Mouse (Mus musculus) forebrain, embryonic 15.5 days (tissue): ENCODE measurements around the gene Cd52. TPM values are rescaled to one million over a fixed set of nuclear protein-coding genes. Genes with fewer than 3 reads are reported as not detected.
A peak's percentile ranks its signal among the peaks of the same experiment; 100 is the strongest.

Source experiments
- ATAC-seq: fragments of 200-750 bp; cut with Nextera tagmentation; replicated peaks from 2 replicates; pipeline ENCODE4 v1.8.0; 2017; ENCODE audit warnings: mild to moderate bottlenecking, moderate TSS enrichment, moderate library complexity
- H3K27ac ChIP-seq: fragments of 300-500 bp; sonication (generic); replicated peaks from 2 replicates; pipeline ENCODE4 v1.5.1; 2015; ENCODE audit warnings: mild to moderate bottlenecking, inconsistent platforms
- H3K27me3 ChIP-seq: fragments of 300-500 bp; sonication (generic); 2 replicates; pipeline ENCODE4 v1.6.1; 2015; ENCODE audit warnings: inconsistent platforms
- H3K36me3 ChIP-seq: fragments of 300-500 bp; sonication (generic); 2 replicates; pipeline ENCODE4 v1.6.1; 2015; ENCODE audit warnings: mild to moderate bottlenecking, inconsistent platforms
- H3K4me1 ChIP-seq: fragments of 300-500 bp; sonication (generic); 2 replicates; pipeline ENCODE4 v1.6.1; 2015; ENCODE audit warnings: inconsistent platforms
- H3K4me2 ChIP-seq: fragments of 300-500 bp; sonication (generic); replicated peaks from 2 replicates; pipeline ENCODE4 v1.6.1; 2015; ENCODE audit warnings: mild to moderate bottlenecking, inconsistent platforms
- H3K4me3 ChIP-seq: fragments of 300-500 bp; sonication (generic); 2 replicates; pipeline ENCODE4 v1.5.1; 2015; ENCODE audit warnings: mild to moderate bottlenecking, inconsistent platforms
- H3K9ac ChIP-seq: fragments of 300-500 bp; sonication (generic); replicated peaks from 2 replicates; pipeline ENCODE4 v1.6.1; 2015; ENCODE audit warnings: mild to moderate bottlenecking, inconsistent platforms
- H3K9me3 ChIP-seq: fragments of 300-500 bp; sonication (generic); 2 replicates; pipeline ENCODE4 v1.6.1; 2016; ENCODE audit warnings: inconsistent platforms
- WGBS: fragments of 180-500 bp; shearing (Covaris S2); methylation state at CpG from one replicate; pipeline ENCODE4 v1.1.7; 2015; ENCODE audit warnings: mixed read lengths; 5-methylcytosine and 5-hydroxymethylcytosine counted together
- polyA plus RNA-seq: library from polyadenylated mRNA; unstranded; fragments of >200 nt; fragmentation: Nextera tagmentation; extraction: Ambion mirVana; gene quantifications from 2 replicates; pipeline ENCODE4 v1.2.1, GENCODE M21; 2015

The Cd52 gene
- polyA plus RNA-seq, 1 experiment from 2014 or later, result 1.5 TPM

- no peak overlapping the region for H3K4me3 ChIP-seq
- H3K4me1 ChIP-seq, result no peaks in the 10 kb centered on the region
- no peak for ATAC-seq
- H3K4me2 ChIP-seq, result no peak overlapping the region
- H3K27ac ChIP-seq, result no peak overlapping the region
- no peaks in the 10 kb centered on the region for H3K9me3 ChIP-seq
- H3K27me3 ChIP-seq, result no peaks in the 10 kb centered on the region
- WGBS, result 87% methylated on average over 8 of the region's 8 CpGs
- H3K36me3 ChIP-seq, result no peaks in the 10 kb centered on the region
- no peak overlapping the region; the same call in 1 of the 2 replicates for H3K9ac ChIP-seq
Observed at GRCm38 (mm10) chr4:134117012-134117411, 22.1 kb upstream of the Cd52 start.

DNA sequence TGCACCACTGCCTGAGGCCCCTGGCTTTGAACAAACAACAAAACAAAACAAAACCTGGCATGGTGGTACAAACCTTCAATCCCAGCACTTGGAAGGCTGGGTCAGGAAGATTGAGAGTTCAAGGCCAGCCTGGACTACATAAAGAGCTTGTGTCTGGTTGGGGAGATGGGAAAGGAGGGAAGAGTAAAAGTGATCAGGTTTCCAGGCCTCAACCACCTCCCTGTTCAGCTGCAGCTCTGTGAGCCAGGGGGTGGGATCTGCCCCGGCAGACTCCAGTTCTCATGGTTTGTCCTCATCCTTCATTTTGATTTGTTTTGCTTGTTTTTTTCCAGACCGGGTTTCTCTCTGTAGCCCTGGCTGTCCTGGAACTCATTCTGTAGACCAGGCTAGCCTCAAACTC lies 21.6 kb upstream of the Cd52 start:
- Histone ChIP-seq H3K36me3 (no peaks in the 10 kb centered on the region), H3K4me2 (no peak overlapping the region), H3K27ac (no peak overlapping the region), H3K4me3 (no peak overlapping the region), H3K27me3 (no peaks in the 10 kb centered on the region), H3K9me3 (no peaks in the 10 kb centered on the region), H3K4me1 (no peaks in the 10 kb centered on the region), H3K9ac (no peak overlapping the region)
- WGBS, result 98% methylated on average over 2 of the region's 2 CpGs
- no peak for ATAC-seq

DNA sequence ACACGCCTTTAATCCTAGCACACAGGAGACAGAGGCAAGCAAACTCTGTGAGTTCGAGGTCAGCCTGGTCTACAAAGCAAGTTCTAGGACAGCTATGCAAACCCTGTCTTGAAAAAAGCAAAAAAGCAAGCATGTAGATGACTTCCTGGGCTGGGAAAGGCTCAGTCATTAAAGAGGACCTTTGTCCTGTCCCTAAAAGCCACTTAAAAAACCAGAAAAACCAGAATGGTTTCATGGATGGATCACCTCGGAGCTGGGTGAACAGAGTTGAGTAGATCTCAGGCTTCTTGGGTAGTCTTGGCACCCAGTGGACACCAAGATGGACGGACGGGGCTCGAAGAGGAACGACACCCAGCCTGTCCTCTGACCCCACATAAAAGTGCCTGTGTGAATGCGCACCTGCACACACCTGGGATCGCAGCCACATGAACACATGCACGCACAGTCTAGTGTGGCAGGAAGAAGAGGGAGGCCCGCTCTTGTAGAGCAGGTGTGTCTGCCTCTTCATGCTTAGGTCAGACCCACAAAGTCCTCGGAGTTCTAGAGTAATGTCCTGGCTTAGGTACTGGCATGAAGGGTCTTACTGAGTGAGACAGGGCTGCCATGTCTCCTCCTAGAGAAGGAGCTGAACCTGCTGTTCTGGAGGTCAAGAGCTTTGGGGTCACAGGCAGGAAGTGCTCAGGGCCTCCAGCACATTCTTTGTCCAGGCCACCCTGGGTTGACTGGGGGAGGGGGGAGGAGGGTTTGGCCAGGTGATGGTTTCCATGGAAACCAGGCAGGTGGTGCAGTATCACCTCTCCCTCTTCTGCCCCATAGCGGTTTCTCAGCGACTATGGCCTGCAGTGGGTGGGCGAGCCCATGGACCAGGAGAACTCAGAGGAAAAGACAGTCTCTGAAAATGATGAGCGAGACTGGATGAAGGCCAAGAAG lies 20.6 kb upstream of the Cd52 start:
- H3K27me3 ChIP-seq, result no peaks in the 10 kb centered on the region
- no peak overlapping the region for H3K4me3 ChIP-seq
- no peak overlapping the region for H3K4me2 ChIP-seq
- no peaks in the 10 kb centered on the region for H3K4me1 ChIP-seq
- 92% methylated on average over 16 of the region's 16 CpGs for WGBS
- no peak overlapping the region for H3K9ac ChIP-seq
- H3K27ac ChIP-seq, result no peak overlapping the region
- H3K36me3 ChIP-seq, result no peaks in the 10 kb centered on the region
- no peaks in the 10 kb centered on the region for H3K9me3 ChIP-seq
- no peak for ATAC-seq

GRCm38 (mm10) chr4:134114038-134114437 lies 19.2 kb upstream of the Cd52 start:
- no peaks in the 10 kb centered on the region for H3K36me3 ChIP-seq
- H3K4me3 ChIP-seq, result no peak overlapping the region
- H3K27ac ChIP-seq, result no peak overlapping the region
- H3K4me1 ChIP-seq, result no peaks in the 10 kb centered on the region
- H3K9me3 ChIP-seq, result no peaks in the 10 kb centered on the region
- H3K9ac ChIP-seq, result no peak overlapping the region
- H3K27me3 ChIP-seq, result no peaks in the 10 kb centered on the region
- no peak overlapping the region for H3K4me2 ChIP-seq
- 91% methylated on average over 4 of the region's 4 CpGs for WGBS
- no peak for ATAC-seq

DNA sequence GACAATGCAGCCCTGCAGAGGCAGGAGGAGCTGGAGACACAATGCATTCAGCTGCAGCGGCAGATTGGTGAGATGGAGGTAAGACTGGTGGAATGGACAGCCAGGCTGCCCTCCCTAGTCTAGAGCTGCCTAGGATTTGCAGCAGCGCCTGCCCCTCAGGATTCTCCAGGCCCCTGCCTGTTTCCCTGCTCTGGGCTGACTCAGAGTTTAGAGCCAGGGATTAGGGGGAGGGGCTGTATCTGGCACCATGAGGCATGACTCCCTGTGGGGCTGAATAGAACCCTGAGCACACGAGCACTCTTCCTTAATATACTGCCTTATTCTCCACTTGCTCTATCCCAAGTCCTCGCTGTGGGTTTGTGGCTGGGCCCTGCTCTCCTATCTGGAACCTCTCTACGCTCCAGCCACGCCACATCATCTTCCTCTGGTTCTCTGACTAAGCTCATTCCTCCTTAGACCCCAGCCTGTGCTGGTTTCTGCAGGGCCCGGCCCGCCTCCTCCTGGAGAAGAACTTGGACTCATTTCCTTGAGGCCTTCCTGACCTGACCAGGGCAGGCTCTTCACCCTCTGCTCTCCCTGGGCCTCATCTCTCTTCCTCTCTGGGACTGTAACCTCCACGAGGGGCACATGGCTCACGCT lies 18.6 kb upstream of the Cd52 start:
- no peaks in the 10 kb centered on the region for H3K36me3 ChIP-seq
- H3K27ac ChIP-seq, result no peak overlapping the region
- H3K9ac ChIP-seq, result no peak overlapping the region
- no peaks in the 10 kb centered on the region for H3K27me3 ChIP-seq
- no peaks in the 10 kb centered on the region for H3K4me1 ChIP-seq
- no peaks in the 10 kb centered on the region for H3K9me3 ChIP-seq
- ATAC-seq, result no peak
- 38% methylated on average over 10 of the region's 10 CpGs for WGBS
- H3K4me2 ChIP-seq, result no peak overlapping the region
- no peak overlapping the region for H3K4me3 ChIP-seq

DNA sequence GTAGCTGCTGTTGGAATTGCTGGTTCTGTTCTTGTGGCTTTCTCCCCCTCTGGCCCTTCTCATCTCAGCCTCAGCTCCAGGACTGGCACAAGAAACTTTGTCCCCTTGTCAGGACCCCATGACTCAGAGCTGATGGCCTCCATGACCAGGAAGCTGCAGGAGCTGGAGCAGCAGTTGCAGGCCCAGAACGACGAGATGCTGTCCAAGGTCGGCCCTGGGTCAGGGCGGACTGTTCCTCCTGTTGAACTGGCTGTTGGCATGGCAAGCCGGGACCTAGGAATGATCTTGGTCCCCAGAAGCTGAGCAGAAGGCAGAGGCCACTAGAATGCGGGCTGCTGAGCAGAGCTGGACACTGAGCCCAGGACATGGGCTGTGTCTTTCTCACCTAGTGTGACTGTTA lies 17.5 kb upstream of the Cd52 start:
- 83% methylated on average over 6 of the region's 6 CpGs for WGBS
- Histone ChIP-seq H3K27ac (no peak overlapping the region), H3K27me3 (no peaks in the 10 kb centered on the region), H3K9ac (no peak overlapping the region), H3K9me3 (no peaks in the 10 kb centered on the region), H3K4me3 (no peak overlapping the region), H3K36me3 (no peaks in the 10 kb centered on the region), H3K4me1 (no peaks in the 10 kb centered on the region), H3K4me2 (no peak overlapping the region)
- no peak for ATAC-seq

- Histone ChIP-seq H3K4me2 (no peak overlapping the region), H3K27ac (no peak overlapping the region), H3K27me3 (no peaks in the 10 kb centered on the region), H3K9ac (no peak overlapping the region), H3K9me3 (no peaks in the 10 kb centered on the region), H3K4me1 (no peaks in the 10 kb centered on the region), H3K4me3 (no peak overlapping the region), H3K36me3 (no peaks in the 10 kb centered on the region)
- no peak for ATAC-seq
- 49% methylated on average over 3 of the region's 3 CpGs for WGBS
Observed at GRCm38 (mm10) chr4:134110653-134111052, 15.8 kb upstream of the Cd52 start.

GRCm38 (mm10) chr4:134108196-134108595 lies 13.3 kb upstream of the Cd52 start:
- H3K4me1 ChIP-seq, result peaks cover 2% of the 10 kb centered on the region; the same call in 1 of the 2 replicates
- no peaks in the 10 kb centered on the region for H3K27me3 ChIP-seq
- no peak for ATAC-seq
- WGBS, result 62% methylated on average over 5 of the region's 5 CpGs
- H3K36me3 ChIP-seq, result no peaks in the 10 kb centered on the region
- no peak overlapping the region for H3K9ac ChIP-seq
- no peaks in the 10 kb centered on the region for H3K9me3 ChIP-seq
- no peak overlapping the region for H3K27ac ChIP-seq
- no peak overlapping the region for H3K4me3 ChIP-seq
- H3K4me2 ChIP-seq, result no peak overlapping the region

- no peak overlapping the region for H3K4me2 ChIP-seq
Observed at GRCm38 (mm10) chr4:134107730-134108129, 12.8 kb upstream of the Cd52 start.

DNA sequence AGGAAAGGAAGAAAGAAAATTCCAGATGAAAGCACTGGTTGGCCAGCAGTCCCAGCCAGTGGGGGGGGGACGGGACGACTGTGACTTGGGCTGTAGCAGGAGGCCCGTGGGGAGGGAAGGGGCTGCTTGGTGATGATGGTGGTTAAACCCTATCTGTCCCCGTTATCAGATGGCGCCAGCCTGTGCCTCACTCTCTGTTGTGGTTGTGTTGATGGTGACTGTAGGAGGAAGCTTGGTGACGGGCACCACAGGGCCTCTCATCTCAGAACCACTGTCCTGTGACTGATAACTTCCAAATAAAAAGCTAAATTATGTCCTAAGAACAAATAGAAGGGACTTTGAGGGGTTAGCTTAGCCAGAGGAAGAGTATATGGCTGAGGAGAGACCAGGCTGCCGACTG lies 11.2 kb upstream of the Cd52 start:
- H3K4me1 ChIP-seq, result peaks cover 8% of the 10 kb centered on the region
- H3K4me2 ChIP-seq, result no peak overlapping the region
- H3K4me3 ChIP-seq, result no peak overlapping the region
- no peaks in the 10 kb centered on the region for H3K36me3 ChIP-seq
- no peak for ATAC-seq
- H3K27ac ChIP-seq, result no peak overlapping the region
- no peaks in the 10 kb centered on the region for H3K9me3 ChIP-seq
- H3K9ac ChIP-seq, result no peak overlapping the region
- WGBS, result 82% methylated on average over 7 of the region's 7 CpGs
- no peaks in the 10 kb centered on the region for H3K27me3 ChIP-seq

More at GRCm38 (mm10) chr4:134107730-134108129, 12.8 kb upstream of the Cd52 start:
- H3K9ac ChIP-seq, result no peak overlapping the region
- 88% methylated on average over 7 of the region's 7 CpGs for WGBS
- no peaks in the 10 kb centered on the region for H3K27me3 ChIP-seq
- no peak for ATAC-seq
- no peaks in the 10 kb centered on the region for H3K9me3 ChIP-seq
- no peak overlapping the region for H3K27ac ChIP-seq
- H3K4me3 ChIP-seq, result no peak overlapping the region
- H3K36me3 ChIP-seq, result no peaks in the 10 kb centered on the region
- peaks cover 7% of the 10 kb centered on the region for H3K4me1 ChIP-seq

DNA sequence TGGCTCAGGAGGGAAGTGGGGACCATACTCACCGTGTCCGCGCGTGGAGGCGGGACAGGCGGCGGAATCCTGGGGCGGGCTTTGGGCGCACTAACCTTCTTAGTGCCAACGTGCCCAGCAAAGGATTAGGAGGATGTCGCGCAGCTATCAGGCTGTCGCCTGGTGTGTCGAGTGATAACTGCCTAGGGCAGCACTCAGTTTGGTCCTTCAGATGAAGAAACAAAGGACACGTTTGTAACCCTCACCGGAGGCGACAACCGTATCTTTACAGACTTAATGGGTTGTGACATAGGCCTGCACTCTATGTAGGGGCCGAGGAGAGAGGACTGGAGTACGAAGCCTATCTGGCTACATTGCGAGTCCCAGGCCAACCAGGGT lies 7.8 kb upstream of the Cd52 start:
- Histone ChIP-seq H3K4me1 (peaks cover 8% of the 10 kb centered on the region), H3K27me3 (no peaks in the 10 kb centered on the region), H3K27ac (no peak overlapping the region; the same call in 1 of the 2 replicates), H3K4me3 (peak overlapping the region; percentile 72), H3K4me2 (peak overlapping the region; percentile 73), H3K36me3 (no peaks in the 10 kb centered on the region), H3K9me3 (no peaks in the 10 kb centered on the region), H3K9ac (peak overlapping the region; percentile 70)
- WGBS, result 3% methylated on average over 21 of the region's 21 CpGs
- ATAC-seq, result no peak; the same call in none of the 2 replicates

DNA sequence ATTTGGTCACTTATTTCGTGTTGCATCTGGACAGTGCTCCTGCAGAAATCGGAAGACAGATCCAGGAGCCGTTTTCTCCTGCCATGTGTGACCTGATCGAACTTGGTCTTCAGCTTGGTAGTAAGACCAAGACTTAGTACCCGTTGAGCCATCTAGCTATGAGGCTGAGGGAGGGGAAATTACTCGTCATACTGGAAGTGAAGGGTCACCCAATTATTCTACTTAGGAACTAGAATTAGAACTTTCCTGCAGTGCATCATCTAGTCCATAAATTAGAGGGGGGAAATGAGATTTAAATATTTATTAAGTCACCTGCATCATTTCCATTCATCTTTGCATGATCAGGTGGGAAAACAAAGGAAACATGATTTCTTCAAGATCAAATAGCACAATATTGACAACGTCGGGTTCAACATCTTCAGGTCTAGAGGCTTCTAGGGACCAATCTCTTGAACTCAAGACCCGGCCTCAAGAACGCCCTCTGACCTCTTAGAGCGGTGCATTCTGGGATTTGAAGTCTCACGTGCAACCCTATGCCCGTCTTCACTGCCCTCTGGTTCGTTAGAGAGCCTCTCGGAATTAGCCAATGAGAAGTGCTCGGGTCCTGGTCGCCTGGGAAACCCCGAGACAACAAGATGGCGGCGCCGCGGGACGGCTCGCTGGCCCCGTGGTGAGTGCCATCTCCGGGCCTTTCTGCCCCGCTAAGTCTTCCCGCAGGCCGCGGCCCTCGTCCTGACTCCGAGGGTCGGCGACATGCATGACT lies 7.3 kb upstream of the Cd52 start, which contains the start of gene Ubxn11:
Gene Ubxn11, plus strand, starts transcription at position 592 of the 763 bp plus-strand sequence.
- Histone ChIP-seq H3K9ac (peak within 1 kb of the TSS; percentile 70), H3K27me3 (no peaks in the 10 kb centered on the region), H3K36me3 (no peaks in the 10 kb centered on the region), H3K4me3 (peak within 1 kb of the TSS; percentile 72), H3K27ac (no peak within 1 kb of the TSS; the same call in 1 of the 2 replicates), H3K4me1 (peaks cover 8% of the 10 kb centered on the region), H3K9me3 (no peaks in the 10 kb centered on the region), H3K4me2 (peak within 1 kb of the TSS; percentile 73)
- ATAC-seq, result peak; percentile 100
- 17% methylated on average over 34 of the region's 34 CpGs for WGBS
